Mouse (Mus musculus) C2C12 (cell line): Measurements from ENCODE around the gene Prr12.

Source experiments
- CTCF ChIP-seq: IDR thresholded peaks from one replicate; pipeline ENCODE4 v1.5.1; 2011; ENCODE audit not compliant: control insufficient read depth, insufficient read depth, insufficient read length
- MYOG ChIP-seq: IDR thresholded peaks from one replicate; pipeline ENCODE4 v1.6.1; 2011; ENCODE audit not compliant: control insufficient read depth, insufficient read length; ENCODE audit errors: extremely low read depth

DNA sequence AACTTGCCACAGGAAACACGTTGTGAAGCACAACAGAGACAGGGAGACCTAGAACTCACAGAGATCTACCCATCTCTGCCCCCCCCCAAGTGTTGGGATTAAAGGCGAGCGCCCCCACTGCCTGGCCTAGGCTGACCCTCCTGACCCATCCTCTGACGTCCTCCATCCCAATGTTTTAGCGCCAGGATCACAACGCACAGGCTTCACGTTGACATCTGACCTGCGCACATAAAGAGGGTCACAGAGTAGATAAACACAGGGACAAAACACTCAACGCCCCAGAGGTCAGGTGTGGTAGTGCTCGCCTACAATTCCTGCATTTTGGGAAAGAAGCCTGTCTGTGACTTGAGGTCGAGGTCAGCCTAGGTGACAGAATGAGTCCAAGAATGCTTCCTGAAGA lies 16.0 kb downstream of the Prr12 start:
- no peak for TF ChIP-seq CTCF
- no peak for TF ChIP-seq MYOG
